Mouse (Mus musculus) left cerebral cortex, adult 9 months (tissue): ENCODE measurements at regions not wholly inside any gene's neighbourhood (a gene's known extent, or its start where the extent isn't known, plus 50 kb on each side); places are given as distances from the start of the nearest gene placed in this dataset.

Experiments used
- DNase-seq, 2 experiments: peaks; one replicate each; pipeline ENCODE4 v3.0.0; 2022; ENCODE audit warnings: low spot score in 2 of 2

GRCm38 (mm10) chr16:53480664-53481063, 1026.8 kb upstream of the Alcam start:
- DNase-seq: no peak

GRCm38 (mm10) chr16:53439511-53439910, 985.6 kb upstream of the Alcam start:
- no peak for DNase-seq

- DNase-seq: no peak
These were observed 964.5 kb upstream of the Alcam start for GRCm38 (mm10) chr16:53418416-53418815.

GRCm38 (mm10) chr16:53385176-53385575, 931.3 kb upstream of the Alcam start:
- no peak for DNase-seq

- DNase-seq: no peak
These were observed 888.3 kb upstream of the Alcam start for GRCm38 (mm10) chr16:53342153-53342552.

GRCm38 (mm10) chr16:53326353-53326752, 872.5 kb upstream of the Alcam start:
- no peak for DNase-seq

- DNase-seq: no peak
These were observed 838.2 kb upstream of the Alcam start for GRCm38 (mm10) chr16:53292081-53292480.

GRCm38 (mm10) chr16:53282014-53282413, 828.1 kb upstream of the Alcam start:
- DNase-seq: no peak

- peak; percentile 19 to 81 for DNase-seq
These were observed 812.2 kb upstream of the Alcam start for GRCm38 (mm10) chr16:53266116-53266515.

- DNase-seq: no peak
These were observed 791.5 kb upstream of the Alcam start for GRCm38 (mm10) chr16:53245365-53245764.

- DNase-seq: no peak
These were observed 788.3 kb upstream of the Alcam start for GRCm38 (mm10) chr16:53242126-53242537.

- peak; percentile 22 to 24 for DNase-seq
These were observed 765.0 kb upstream of the Alcam start for GRCm38 (mm10) chr16:53218886-53219285.

- DNase-seq: no peak
These were observed 747.6 kb upstream of the Alcam start for GRCm38 (mm10) chr16:53201449-53201848.

GRCm38 (mm10) chr16:53186444-53186843, 732.6 kb upstream of the Alcam start:
- no peak for DNase-seq

GRCm38 (mm10) chr16:53156352-53156751, 702.5 kb upstream of the Alcam start:
- DNase-seq: no peak

- no peak for DNase-seq
These were observed 676.8 kb upstream of the Alcam start for GRCm38 (mm10) chr16:53130677-53131076.

- no peak for DNase-seq
These were observed 654.9 kb upstream of the Alcam start for GRCm38 (mm10) chr16:53108726-53109125.

GRCm38 (mm10) chr16:53095396-53095929, 641.6 kb upstream of the Alcam start:
- DNase-seq: no peak

GRCm38 (mm10) chr16:53073856-53074568, 620.1 kb upstream of the Alcam start:
- DNase-seq: peak in 1 of 2 experiments; percentile 2

GRCm38 (mm10) chr16:53071887-53072682, 618.2 kb upstream of the Alcam start:
- DNase-seq: no peak

- DNase-seq: no peak
These were observed 610.3 kb upstream of the Alcam start for GRCm38 (mm10) chr16:53064151-53064550.

GRCm38 (mm10) chr16:53063061-53063460, 609.2 kb upstream of the Alcam start:
- no peak for DNase-seq

- no peak for DNase-seq
These were observed 572.2 kb upstream of the Alcam start for GRCm38 (mm10) chr16:53026056-53026455.
